Mouse (Mus musculus): ENCODE measurements at regions not wholly inside any gene's neighbourhood (a gene's known extent, or its start where the extent isn't known, plus 50 kb on each side); places are given as distances from the start of the nearest gene placed in this dataset.

DNA sequence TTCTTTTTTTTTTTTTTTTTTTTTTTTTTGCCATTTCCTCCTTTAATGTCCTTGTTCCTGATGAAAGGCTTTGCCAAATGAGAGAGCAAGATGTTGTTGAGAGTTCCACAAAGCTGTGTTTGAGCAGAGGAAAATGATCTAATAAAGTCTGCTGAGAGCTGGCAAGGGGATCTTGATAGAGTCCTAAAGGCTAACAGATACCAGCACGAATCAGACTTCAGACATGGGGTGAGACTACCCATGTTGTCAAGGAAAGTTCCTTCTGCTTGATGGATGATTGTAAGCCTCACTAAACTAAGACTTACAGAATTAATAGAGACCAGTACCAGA is 665.2 kb upstream of the Fam92a start:
- intact Hi-C loops (cut with DNase I): no loop called here
- no peak for DNase-seq

DNA sequence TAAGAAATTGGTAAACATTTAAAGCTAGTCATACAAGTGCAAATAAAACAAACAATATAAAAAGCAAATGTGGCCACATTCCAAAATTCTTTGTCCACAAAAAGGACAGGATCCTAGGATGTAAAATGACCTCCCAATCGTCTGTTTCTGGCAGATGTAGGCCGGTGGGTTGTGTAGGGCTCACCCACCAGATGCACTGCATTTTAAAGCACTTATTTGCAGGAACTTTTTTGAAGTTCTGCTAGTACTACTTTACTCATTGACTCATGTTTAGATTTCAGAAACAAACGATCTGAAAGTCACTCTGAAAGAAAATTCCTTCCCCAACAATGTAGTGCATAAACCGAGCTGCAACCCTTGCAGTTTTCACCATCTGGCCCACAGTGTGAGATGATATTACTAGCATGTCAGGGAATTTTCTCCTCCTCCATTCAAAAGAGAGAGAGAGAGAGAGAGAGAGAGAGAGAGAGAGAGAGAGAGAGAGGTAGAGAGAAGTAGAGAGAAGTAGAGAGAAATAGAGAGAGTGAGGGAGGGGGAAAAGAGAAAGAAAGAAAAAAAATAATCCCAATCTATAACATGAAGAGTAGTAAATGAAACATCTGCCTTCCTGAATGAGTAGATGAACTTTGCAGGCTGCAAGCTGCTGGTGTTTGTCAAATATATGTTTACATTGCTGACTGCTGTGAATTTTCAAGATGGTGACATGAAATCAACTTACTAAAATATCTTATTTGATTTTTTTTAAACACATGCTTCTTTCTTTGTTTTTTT is 664.7 kb upstream of the Fam92a start:
- intact Hi-C loops (cut with DNase I): no loop called here
- no peak for DNase-seq

DNA sequence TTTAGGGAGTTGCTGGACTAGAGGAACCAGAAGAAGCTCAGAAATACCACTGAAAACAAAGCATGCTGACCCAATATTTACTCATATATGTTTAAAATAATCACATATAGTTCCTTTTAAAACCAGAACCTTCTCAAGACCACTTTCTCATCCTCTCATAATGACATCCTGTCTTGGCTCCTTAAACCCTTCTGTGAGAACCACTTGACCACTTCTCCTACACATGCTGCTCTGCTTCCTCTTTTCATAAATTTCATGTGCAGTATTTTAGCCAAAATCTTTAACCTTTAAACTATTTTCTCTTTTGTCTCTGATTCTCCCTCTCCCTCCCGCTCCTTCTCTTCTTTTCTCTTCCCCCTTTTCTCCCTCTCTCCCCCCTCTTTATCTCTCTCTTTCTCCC is 654.6 kb upstream of the Fam92a start:
- no peak for DNase-seq
- intact Hi-C loops (cut with DNase I): no loop called here

DNA sequence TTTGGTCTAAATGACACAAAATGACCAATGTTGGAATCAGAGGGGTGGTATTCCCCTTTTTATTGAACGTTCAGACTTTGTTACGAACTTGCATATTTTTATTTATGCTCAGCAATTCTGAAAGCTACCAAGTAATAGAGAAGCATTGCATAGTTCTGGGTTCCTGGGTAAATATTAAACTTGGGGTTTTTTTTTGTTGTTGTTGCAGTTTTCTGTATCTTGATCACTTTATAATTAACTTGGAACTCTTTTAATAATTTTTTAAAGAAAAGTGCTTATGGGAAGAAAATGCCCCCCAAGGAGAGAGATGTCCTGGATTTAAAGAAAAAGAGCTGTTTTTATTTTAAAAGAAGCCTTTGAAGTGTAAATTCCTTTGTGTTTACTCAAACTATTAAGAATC is 642.4 kb upstream of the Fam92a start:
- DNase-seq: no peak
- intact Hi-C loops (cut with DNase I): no loop called here

DNA sequence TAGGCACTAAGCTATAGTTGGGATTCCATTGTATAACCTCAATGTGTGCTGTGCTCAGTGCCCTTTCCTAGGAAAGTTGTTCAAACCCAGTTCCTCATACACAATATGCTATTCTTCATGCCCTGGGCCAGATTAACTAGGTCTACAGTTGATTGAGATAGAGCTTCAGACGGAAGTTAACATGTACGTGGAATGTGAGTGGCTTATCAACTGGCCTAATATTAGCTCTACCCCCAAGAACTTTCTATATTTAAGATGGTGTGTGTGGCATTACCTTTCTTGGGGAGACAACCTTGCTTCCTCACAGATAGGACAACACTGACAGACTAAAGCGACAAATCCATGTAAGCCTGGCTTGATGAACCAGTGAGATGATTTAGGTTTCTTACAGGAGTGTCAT is 629.4 kb upstream of the Fam92a start:
- DNase-seq: no peak
- intact Hi-C loops (cut with DNase I): no loop called here

DNA sequence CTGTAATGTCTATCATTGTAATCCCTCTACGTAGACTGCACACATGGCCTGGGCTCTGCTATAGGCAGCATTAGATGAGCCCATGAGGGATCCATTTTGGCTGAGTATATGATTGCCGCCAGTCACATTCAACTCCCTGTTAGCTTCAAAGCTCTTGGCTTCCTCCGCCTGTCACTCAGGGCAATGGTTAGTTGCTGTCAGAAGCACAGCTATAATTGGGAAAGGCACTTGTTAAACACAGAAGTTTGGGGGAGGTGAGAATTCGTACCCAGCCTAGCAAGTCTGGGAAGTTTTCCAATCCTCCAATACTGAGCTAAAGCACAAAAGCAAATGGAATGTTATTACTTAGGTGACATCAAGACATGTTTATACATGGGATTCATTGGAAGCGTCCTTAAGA is 627.7 kb upstream of the Fam92a start:
- intact Hi-C loops (cut with DNase I): no loop called here
- no peak for DNase-seq

DNA sequence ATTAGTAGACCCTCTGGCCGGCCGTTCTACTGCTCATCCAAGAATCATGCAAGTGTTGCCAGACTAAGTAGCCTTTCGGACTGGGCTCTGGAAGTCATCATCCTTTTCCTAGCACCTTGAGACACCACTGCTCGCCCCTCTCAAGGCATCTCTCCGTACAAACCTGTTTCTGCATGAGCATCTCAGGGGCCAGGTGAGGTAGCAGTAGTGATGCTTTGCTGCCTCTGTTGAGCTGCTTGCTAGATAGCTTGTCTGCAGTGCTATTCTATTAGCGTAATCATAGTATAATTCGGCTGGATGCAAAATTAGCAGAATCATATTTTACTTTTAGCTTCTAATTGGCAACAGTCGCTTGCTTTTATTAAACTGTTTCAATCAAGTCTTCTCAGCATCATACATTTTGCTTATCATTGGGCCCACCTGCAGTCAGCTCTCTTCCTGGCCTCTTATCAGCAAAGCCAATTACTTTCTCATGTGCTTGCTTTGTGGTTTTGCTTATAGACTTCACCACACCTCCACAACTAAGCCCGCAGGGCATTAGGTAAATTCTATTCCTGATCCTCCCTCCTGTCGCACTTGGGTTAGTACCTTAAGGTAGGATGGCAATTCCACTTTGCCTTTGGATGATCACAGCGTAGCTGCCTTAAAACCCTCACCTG is 621.1 kb upstream of the Fam92a start:
- intact Hi-C loops (cut with DNase I): no loop called here
- DNase-seq: no peak

DNA sequence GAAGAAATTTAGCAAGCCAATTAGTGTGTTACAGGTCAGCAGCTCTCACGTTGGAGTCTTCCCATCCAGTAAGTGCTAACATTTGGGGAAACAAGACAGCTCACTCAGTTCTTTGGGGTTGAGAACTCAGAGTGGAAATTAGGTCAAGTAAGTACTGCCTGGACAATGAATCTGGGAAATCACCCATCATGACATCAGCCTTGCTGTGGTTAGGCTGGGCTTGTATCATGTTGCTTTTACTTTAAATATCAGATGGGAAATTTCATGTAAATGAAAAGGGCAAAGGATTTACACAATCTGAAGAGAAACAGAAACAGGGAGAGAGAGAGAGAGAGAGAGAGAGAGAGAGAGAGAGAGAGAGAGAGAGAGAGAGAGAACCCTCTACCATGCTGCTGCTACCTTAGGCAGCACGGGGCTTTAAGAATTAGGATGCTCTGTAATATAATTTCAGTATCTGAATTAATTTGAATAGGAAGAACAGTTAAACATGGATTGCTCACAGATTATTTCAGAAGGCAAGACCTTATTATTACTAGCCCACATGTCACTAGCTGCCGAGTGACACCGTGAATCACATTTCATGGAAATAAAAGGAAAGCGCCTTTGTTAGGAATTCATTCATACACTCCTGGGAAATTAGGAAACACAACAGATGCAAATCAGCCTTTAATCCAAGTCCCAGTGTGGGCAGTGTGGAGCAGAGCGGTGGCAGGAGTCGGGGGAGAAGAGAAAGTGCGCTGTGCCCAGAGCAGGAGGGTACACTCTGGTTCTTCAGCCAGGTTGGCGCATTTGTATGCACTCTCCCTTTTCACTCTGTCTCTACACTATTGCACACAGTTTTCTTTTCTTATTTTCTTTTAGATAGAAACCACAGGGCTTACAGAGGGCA is 620.2 kb upstream of the Fam92a start:
- intact Hi-C loops (cut with DNase I): no loop called here
- DNase-seq: no peak

DNA sequence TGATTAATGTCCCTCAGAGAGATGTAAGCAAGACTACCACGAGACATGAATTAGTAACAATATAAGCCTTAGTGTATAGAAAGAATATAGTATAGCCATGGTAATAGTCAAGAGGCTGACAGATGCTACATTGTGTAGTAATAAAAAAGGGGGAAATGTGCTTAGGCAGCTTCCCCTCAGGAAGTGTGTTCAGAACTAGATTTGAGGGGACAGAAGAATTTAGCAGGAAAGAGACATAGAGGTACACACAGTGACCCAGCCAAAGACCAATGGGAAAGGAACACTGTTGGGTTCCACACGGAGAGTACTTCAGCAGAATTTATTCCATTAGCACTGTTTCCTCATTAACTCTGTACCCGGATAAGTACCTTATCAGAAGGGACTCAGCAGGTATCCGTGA is 614.0 kb upstream of the Fam92a start:
- no peak for DNase-seq
- intact Hi-C loops (cut with DNase I): no loop called here

DNA sequence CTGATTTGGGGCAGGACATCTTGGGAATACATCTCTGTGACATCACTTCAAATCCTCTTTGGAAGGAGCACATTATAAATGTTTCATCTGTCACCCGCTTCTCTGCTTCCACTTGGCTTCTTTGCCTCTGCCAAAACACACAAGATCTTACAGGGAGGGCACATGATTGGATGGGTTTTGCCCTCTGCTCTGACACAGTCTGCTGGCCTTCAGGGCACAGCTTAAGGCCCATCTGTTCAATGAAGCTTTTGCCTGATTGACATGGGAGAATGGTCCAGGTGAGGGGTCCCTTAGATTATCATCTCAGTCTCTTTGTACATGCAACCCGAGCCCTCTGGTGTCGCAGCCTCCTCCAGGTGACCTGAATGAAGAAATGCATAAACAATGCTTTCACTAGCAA is 612.7 kb upstream of the Fam92a start:
- no peak for DNase-seq
- intact Hi-C loops (cut with DNase I): no loop called here

DNA sequence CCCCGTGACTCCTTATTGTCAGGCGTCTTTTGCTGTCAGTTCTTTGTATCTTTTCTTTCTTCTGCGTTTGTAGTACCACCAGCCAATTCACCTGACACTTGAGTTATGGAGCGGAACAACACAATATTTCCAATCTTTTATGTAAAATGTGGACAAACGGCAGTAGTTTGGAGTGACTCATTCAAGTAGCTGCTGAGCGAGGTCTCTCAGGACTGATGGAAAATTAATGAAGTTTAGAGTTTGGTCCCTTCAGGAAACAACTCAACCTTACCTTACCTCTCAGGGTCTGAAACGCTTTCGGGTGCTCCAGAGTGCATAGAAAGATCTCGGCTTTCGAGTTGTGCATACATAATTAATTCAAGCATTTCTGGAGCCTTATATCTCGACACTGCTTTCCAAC is 612.3 kb upstream of the Fam92a start:
- no peak for DNase-seq
- intact Hi-C loops (cut with DNase I): no loop called here

DNA sequence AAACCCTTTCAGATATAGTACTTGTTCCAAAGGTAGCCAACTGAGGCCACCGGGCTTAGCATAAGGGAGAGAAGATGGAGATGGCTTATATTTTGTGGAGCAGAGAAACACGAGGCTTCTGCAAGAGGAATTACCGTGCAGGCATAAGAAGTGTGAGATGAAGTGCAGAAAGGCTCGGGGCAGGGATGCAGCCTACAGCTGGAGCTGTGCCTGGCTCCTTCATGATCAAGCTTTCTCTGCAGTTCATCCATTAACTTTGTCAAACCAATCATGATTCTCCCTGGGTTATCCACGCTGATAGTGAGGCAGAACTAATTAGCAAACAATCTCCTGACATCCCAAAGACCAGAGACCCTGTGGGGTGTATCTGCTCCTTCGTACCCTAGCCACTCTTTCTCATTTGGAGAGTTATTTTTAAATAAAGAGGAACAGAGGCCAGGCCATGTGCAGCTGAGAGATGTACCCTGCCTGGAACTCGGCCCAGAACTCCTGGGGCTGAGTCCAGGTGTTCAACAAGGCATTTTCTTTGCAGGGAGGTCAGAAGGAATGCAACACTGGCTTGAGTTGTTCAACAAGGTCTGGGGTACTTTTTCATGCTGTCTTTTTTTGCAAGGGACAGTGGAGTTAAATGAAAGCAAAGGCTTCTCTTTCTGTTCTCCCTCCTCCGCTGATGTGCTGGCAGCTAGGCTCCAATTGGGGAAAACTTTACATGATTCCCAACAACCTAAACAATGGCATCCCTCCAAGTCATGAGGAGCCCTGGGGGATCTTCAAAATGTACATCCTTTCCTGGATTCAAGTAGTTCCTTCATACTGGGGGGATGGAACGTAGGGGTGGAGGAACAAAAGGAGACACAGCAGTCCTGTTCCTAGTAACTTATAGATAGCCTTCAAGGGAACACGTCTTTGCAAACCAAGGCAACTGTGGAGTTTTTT is 610.4 kb upstream of the Fam92a start:
- DNase-seq: peak; percentile 14 to 38
- intact Hi-C loops (cut with DNase I): no loop called here

DNA sequence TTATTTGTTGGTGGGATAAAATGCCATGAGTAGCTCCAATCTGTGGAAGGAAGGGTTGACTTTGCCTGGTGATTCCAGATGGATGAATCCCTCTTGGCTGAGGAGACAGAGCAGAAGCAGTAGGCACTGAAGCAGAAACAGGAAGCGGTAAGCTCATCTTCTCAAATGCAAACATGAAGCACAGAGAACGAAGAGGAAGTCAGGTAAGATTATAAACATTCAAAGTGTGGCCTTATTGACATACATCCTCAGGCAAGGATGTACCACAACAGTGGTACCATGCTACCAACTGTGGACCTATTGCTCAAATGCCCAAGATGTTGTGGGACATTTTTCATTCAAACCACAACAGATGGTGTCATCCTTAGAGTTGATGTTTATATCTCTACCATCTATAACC is 608.4 kb upstream of the Fam92a start:
- intact Hi-C loops (cut with DNase I): no loop called here

DNA sequence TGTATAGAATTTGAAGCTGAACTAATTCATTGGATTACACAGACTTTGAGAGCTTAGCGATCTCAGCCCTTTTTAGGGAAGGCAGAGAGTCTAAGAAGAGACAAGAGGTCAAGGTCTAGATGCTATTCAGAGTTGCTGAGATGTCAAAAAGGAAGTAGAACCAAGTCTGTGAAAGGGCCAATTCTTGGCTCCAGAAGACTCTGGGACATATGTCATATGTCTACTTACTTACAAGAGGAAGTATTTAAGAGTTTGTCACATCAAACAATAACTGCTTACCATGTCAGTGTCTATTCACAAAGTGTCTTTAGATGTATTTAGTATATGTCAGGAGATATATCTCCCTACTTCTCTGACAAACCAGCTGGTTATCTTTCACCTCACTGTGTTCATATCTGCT is 607.4 kb upstream of the Fam92a start:
- intact Hi-C loops (cut with DNase I): loop anchor here (10.0 kb wide), 1 partner anchor 996 kb away; no protein-coding TSS in a partner anchor
- DNase-seq: no peak

More for the DNA sequence above, 608.4 kb upstream of the Fam92a start:
- DNase-seq: no peak

DNA sequence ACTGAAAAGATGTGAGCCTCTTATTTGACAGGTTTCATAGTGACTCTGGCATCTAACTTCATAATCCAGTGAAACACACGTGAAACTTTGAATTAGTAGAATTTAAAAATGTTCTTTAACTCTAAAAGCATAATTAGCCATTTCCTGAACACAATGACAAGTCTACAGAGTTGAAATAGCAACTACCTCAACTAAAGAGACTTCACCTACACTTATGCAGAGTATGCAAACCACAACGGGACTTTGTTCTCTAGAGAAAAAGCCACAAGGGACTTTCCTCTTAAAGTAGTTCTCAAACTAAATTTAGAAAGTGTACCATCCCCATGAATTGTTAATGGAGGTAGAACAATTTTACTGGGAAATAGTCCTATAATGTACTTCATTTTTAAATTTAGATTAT is 606.3 kb upstream of the Fam92a start:
- intact Hi-C loops (cut with DNase I): loop anchor here (10.0 kb wide), 1 partner anchor 997 kb away; no protein-coding TSS in a partner anchor

DNA sequence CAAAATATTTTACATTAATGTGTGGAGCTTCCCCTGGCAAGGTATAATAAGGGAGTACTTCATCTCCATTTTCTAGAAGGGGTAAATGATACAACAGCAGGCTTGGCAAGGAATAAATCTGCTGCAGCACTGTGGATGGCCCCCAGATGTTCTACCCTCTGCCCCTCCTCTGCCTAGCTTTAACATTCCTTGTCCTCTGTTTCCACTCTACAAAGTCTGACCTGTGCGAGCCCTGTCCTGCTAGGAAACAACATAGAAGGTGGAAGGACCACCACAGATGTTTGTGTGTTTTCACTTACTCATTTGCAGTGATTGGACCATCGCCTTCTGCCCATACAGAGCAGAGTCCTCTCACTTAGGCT is 604.4 kb upstream of the Fam92a start:
- no peak for DNase-seq
- intact Hi-C loops (cut with DNase I): loop anchor here (10.0 kb wide), 1 partner anchor 999 kb away; no protein-coding TSS in a partner anchor

More for the DNA sequence above, 606.3 kb upstream of the Fam92a start:
- DNase-seq: no peak

DNA sequence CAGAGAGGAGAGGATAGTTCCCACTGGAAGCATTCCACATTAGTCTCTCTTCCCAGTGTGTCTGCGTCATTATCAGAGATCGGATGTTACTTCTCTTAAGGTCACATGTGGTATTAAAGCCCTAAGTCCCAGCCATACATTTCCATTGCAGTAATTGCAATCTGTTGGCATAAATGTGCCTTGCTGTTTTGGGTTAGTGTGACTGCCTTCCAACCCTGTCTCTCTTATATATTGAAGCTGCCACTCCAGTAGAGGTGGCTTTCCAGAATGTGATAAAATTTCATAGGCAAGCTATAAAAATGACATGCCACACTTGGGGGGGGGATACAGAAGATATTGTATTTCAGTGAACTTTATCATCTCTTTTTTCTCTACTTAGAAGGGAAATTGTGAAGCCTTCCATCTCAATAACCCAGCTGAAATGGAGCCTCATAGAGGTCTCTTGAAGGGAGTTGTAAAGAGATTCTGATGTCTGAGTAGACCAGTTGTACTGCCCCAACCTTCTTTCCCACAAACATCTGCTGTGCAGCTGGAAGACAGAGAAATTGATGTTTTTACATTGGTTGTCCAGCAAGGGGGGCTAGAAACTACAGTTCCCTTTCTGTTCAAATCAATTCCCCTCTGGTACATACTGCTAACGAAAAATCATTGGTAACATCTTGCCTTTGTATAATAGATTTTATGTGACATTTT is 603.9 kb upstream of the Fam92a start:
- DNase-seq: peak; percentile 6 to 8
- intact Hi-C loops (cut with DNase I): loop anchor here (10.0 kb wide), 1 partner anchor 999 kb away; no protein-coding TSS in a partner anchor

DNA sequence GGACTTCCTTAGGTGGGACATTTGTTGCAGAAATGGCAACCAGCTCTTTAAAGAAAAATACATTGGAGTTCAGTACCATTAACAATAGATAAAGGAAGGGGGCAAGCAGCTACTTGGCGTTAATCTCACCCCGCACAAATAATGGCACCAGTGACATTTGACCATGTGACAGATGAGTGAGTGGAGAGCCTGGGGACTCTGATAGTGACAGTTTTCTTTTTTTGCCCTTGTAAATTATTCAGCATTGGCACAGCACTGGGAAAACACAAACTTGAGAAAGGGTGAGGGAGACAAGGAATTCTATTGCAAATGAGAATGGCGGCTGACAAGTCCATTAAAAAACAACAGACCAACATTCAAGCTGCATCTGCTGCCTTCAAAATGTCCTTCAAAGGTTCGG is 603.3 kb upstream of the Fam92a start:
- intact Hi-C loops (cut with DNase I): loop anchor here (10.0 kb wide), 1 partner anchor 1000 kb away; no protein-coding TSS in a partner anchor
- DNase-seq: no peak

DNA sequence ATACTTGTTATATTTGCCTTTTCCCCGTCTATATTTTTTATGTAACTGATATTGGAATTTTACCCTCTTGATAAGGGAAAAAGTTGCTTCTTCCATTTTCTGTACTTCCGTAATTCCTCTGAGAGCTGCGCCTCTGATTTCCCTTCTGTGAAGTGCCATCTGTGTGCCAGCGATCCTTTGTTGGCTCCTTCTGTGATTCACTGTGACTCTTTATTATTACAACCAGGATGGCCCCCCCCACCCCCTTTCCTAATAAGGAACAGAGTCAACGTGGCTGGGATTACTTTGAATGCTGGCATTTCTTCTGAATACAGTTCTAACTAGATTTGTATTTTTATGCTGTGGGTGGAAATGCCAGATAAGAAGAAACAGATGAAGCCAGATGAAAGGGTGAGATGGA is 602.9 kb upstream of the Fam92a start:
- no peak for DNase-seq
- intact Hi-C loops (cut with DNase I): loop anchor here (10.0 kb wide), 1 partner anchor 1000 kb away; no protein-coding TSS in a partner anchor

DNA sequence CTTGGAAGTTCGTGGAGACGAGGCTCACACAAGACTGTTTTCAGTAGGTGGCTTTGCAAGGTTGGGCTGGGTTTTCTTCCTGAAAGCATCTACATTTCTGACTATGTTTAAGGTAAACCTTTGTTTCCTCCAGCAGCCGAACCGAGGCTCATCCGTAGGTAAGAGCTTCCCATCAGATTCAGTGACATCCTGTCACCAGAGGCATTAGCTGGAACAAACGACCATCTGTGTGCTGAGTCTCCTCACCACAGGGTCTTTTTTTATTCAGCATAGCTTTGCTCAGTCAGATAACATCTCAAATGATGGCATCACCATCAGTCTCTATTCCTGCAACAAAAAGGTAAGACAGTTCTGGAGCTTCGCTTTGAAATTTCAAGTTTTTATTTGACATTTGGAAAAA is 601.4 kb upstream of the Fam92a start:
- DNase-seq: no peak
- intact Hi-C loops (cut with DNase I): loop anchor here (10.0 kb wide), 1 partner anchor 1002 kb away; no protein-coding TSS in a partner anchor
